In the genomic region with DNA sequence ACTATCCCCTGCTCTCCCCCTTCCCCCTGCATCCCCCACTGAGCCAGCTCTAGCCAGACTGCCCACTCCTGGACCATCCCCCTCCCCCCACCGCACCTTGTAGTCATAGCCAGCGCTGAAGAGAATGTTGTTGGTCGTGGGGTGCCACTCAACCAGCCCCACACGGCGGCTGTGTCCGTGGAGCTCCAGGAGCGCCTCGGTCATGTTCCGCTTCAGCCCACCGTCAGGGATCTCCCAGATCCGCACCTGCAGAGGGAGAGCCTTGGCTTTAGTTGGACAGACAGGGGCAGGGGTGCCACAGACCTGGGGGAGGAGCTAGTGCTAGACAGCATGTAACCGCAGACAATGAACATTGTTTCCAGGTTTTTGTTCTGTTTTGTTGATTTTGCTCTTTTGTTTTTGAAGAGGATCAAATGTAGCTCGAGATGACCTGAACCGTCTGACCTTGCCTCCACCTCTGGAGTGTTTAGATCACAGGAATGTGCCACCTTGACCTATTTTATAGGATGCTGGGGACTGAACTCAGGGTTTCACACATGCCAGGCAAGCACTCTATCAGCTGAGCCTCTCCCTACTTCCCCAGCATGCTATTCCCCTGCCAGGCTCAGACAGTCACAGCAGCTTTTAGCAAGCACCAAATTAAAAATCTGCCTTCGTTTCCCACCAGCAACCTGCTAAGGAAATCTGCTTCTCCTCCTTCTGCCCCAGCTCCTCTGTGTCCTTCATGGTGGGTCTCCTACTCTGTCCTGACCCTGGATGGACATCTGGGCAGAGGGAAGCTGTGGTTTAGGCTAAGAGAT, we compare ENCODE assay signal across 10 mouse cellular contexts.
DNase-seq lines count a peak whose midpoint lies in the region.
"Had no signal": no experiment of that assay in that cellular context is flagged by ENCODE, and none has a peak within 500 bp of the region (broad histone marks: within the 10 kb centered on the region; RNA-seq: fewer than 3 reads in every experiment).

No protein-coding gene starts in this region.

- DNase-seq in adrenal gland, postnatal 14 days: peak; percentile 2
- DNase-seq in adrenal gland, postnatal 25 days: no peak
- peak; percentile 87 for DNase-seq in heart, adult 11 months
- DNase-seq in heart, adult 8-10 months (ENCODE audit: low spot score): no peak
- DNase-seq in layer of hippocampus, adult 9-11 months: peak; percentile 39
- DNase-seq in layer of hippocampus, adult 8-10 months (ENCODE audit: low spot score in 2 of 2): no peak
- DNase-seq in brain, adult 2 months (ENCODE audit: low read depth, low spot score): peak; percentile 65
- DNase-seq in right cerebral cortex, postnatal 25 days: no peak
- DNase-seq: kidney, adult 11 months; liver, embryonic 13.5 days had no signal

Comparison
In these comparisons a context has a peak if more than half of its experiments do, and no peak if none do; other contexts are left out.
1. DNase-seq: peak in adrenal gland, postnatal 14 days (single experiment), heart, adult 11 months (single experiment), layer of hippocampus, adult 9-11 months (single experiment) and brain, adult 2 months (single experiment); none in adrenal gland, postnatal 25 days (single experiment), heart, adult 8-10 months (single experiment), layer of hippocampus, adult 8-10 months (0 of 2) and right cerebral cortex, postnatal 25 days (single experiment).